Mouse (Mus musculus): ENCODE measurements around the gene Eva1b. TPM values are rescaled to one million over a fixed set of nuclear protein-coding genes. Genes with fewer than 3 reads are reported as not detected.

The Eva1b gene
- polyA plus RNA-seq, 1 experiment from 2014 or later = 36.0 TPM

- H3K9me3 ChIP-seq (ENCODE audit: control insufficient read depth, low read length) = no peaks in the 10 kb centered on the region
- H3K27ac ChIP-seq (ENCODE audit: low read depth, low read length) = no peak overlapping the region
- peaks cover 6% of the 10 kb centered on the region for H3K4me1 ChIP-seq (replicated peaks; ENCODE audit: control insufficient read depth, insufficient read depth, low read length)
- DNase-seq (ENCODE audit: low spot score) (no peak), ATAC-seq (ENCODE audit: low FRiP score) (no peak)
- no peak overlapping the region for H3K9ac ChIP-seq (ENCODE audit: low read depth, low read length)
- no peaks in the 10 kb centered on the region for H3K27me3 ChIP-seq (ENCODE audit: control insufficient read depth, insufficient read depth, low read length)
- no peak overlapping the region for H3K4me2 ChIP-seq (replicated peaks; ENCODE audit: low read depth, low read length)
- 78% methylated on average over 6 of the region's 6 CpGs for WGBS
- no peaks in the 10 kb centered on the region for H3K36me3 ChIP-seq (ENCODE audit: control insufficient read depth, insufficient read depth, low read length)
- no peak overlapping the region for H3K4me3 ChIP-seq (ENCODE audit: low read depth, low read length)
Measured at GRCm38 (mm10) chr4:126115871-126116521, 31.5 kb upstream of the Eva1b start.

- H3K9me3 ChIP-seq (ENCODE audit: control insufficient read depth, low read length) = no peaks in the 10 kb centered on the region
- no peaks in the 10 kb centered on the region for H3K27me3 ChIP-seq (ENCODE audit: control insufficient read depth, insufficient read depth, low read length)
- H3K27ac ChIP-seq (ENCODE audit: low read depth, low read length) = no peak overlapping the region
- no peak overlapping the region for H3K4me3 ChIP-seq (ENCODE audit: low read depth, low read length)
- H3K4me1 ChIP-seq (replicated peaks; ENCODE audit: control insufficient read depth, insufficient read depth, low read length) = 0 out of 2 replicates have a peak, but pooled peaks cover 2% of the 10 kb centered on the region
- no peak overlapping the region for H3K4me2 ChIP-seq (replicated peaks; ENCODE audit: low read depth, low read length)
- ATAC-seq (ENCODE audit: low FRiP score) (no peak), DNase-seq (ENCODE audit: low spot score) (no peak)
- H3K9ac ChIP-seq (ENCODE audit: low read depth, low read length) = no peak overlapping the region
- WGBS = 91% methylated on average over 8 of the region's 8 CpGs
- H3K36me3 ChIP-seq (ENCODE audit: control insufficient read depth, insufficient read depth, low read length) = no peaks in the 10 kb centered on the region
Measured at GRCm38 (mm10) chr4:126117116-126117515, 30.4 kb upstream of the Eva1b start.

GRCm38 (mm10) chr4:126118651-126119050, 28.9 kb upstream of the Eva1b start:
- Histone ChIP-seq H3K4me3 (ENCODE audit: low read depth, low read length) (no peak overlapping the region), H3K4me2 (replicated peaks; ENCODE audit: low read depth, low read length) (no peak overlapping the region), H3K9ac (ENCODE audit: low read depth, low read length) (no peak overlapping the region), H3K9me3 (ENCODE audit: control insufficient read depth, low read length) (no peaks in the 10 kb centered on the region), H3K4me1 (replicated peaks; ENCODE audit: control insufficient read depth, insufficient read depth, low read length) (0 out of 2 replicates have a peak, but pooled peaks cover 2% of the 10 kb centered on the region), H3K27me3 (ENCODE audit: control insufficient read depth, insufficient read depth, low read length) (no peaks in the 10 kb centered on the region), H3K36me3 (ENCODE audit: control insufficient read depth, insufficient read depth, low read length) (no peaks in the 10 kb centered on the region), H3K27ac (ENCODE audit: low read depth, low read length) (no peak overlapping the region)
- DNase-seq (ENCODE audit: low spot score) (no peak), ATAC-seq (ENCODE audit: low FRiP score) (no peak)
- WGBS = 85% methylated on average over 4 of the region's 4 CpGs

GRCm38 (mm10) chr4:126119051-126119450, 28.5 kb upstream of the Eva1b start:
- Histone ChIP-seq H3K4me3 (ENCODE audit: low read depth, low read length) (no peak overlapping the region), H3K36me3 (ENCODE audit: control insufficient read depth, insufficient read depth, low read length) (no peaks in the 10 kb centered on the region), H3K4me1 (replicated peaks; ENCODE audit: control insufficient read depth, insufficient read depth, low read length) (no peaks in the 10 kb centered on the region), H3K9me3 (ENCODE audit: control insufficient read depth, low read length) (no peaks in the 10 kb centered on the region), H3K4me2 (replicated peaks; ENCODE audit: low read depth, low read length) (no peak overlapping the region), H3K9ac (ENCODE audit: low read depth, low read length) (no peak overlapping the region), H3K27me3 (ENCODE audit: control insufficient read depth, insufficient read depth, low read length) (no peaks in the 10 kb centered on the region), H3K27ac (ENCODE audit: low read depth, low read length) (no peak overlapping the region)
- no peak for DNase-seq (ENCODE audit: low spot score)
- 74% methylated on average over 1 of the region's 1 CpGs for WGBS
- no peak for ATAC-seq (ENCODE audit: low FRiP score)

GRCm38 (mm10) chr4:126120052-126120451, 27.5 kb upstream of the Eva1b start:
- Histone ChIP-seq H3K4me1 (replicated peaks; ENCODE audit: control insufficient read depth, insufficient read depth, low read length) (no peaks in the 10 kb centered on the region), H3K4me3 (ENCODE audit: low read depth, low read length) (no peak overlapping the region), H3K27me3 (ENCODE audit: control insufficient read depth, insufficient read depth, low read length) (no peaks in the 10 kb centered on the region), H3K9me3 (ENCODE audit: control insufficient read depth, low read length) (no peaks in the 10 kb centered on the region), H3K36me3 (ENCODE audit: control insufficient read depth, insufficient read depth, low read length) (0 out of 2 replicates have a peak, but pooled peaks cover 2% of the 10 kb centered on the region), H3K27ac (ENCODE audit: low read depth, low read length) (no peak overlapping the region), H3K4me2 (replicated peaks; ENCODE audit: low read depth, low read length) (no peak overlapping the region), H3K9ac (ENCODE audit: low read depth, low read length) (no peak overlapping the region)
- no peak for DNase-seq (ENCODE audit: low spot score)
- ATAC-seq (ENCODE audit: low FRiP score) = no peak
- 87% methylated on average over 5 of the region's 5 CpGs for WGBS

GRCm38 (mm10) chr4:126120506-126120905, 27.0 kb upstream of the Eva1b start:
- Histone ChIP-seq H3K9me3 (ENCODE audit: control insufficient read depth, low read length) (no peaks in the 10 kb centered on the region), H3K4me3 (ENCODE audit: low read depth, low read length) (no peak overlapping the region), H3K36me3 (ENCODE audit: control insufficient read depth, insufficient read depth, low read length) (0 out of 2 replicates have a peak, but pooled peaks cover 2% of the 10 kb centered on the region), H3K27ac (ENCODE audit: low read depth, low read length) (no peak overlapping the region), H3K27me3 (ENCODE audit: control insufficient read depth, insufficient read depth, low read length) (no peaks in the 10 kb centered on the region), H3K9ac (ENCODE audit: low read depth, low read length) (no peak overlapping the region), H3K4me1 (replicated peaks; ENCODE audit: control insufficient read depth, insufficient read depth, low read length) (no peaks in the 10 kb centered on the region), H3K4me2 (replicated peaks; ENCODE audit: low read depth, low read length) (no peak overlapping the region)
- no peak for ATAC-seq (ENCODE audit: low FRiP score)
- 94% methylated on average over 2 of the region's 2 CpGs for WGBS
- DNase-seq (ENCODE audit: low spot score) = no peak

- DNase-seq (ENCODE audit: low spot score) (no peak), ATAC-seq (ENCODE audit: low FRiP score) (no peak)
- WGBS = 90% methylated on average over 10 of the region's 10 CpGs
- Histone ChIP-seq H3K9ac (ENCODE audit: low read depth, low read length) (no peak overlapping the region), H3K4me3 (ENCODE audit: low read depth, low read length) (no peak overlapping the region), H3K4me2 (replicated peaks; ENCODE audit: low read depth, low read length) (no peak overlapping the region), H3K27ac (ENCODE audit: low read depth, low read length) (no peak overlapping the region), H3K9me3 (ENCODE audit: control insufficient read depth, low read length) (no peaks in the 10 kb centered on the region), H3K27me3 (ENCODE audit: control insufficient read depth, insufficient read depth, low read length) (no peaks in the 10 kb centered on the region), H3K4me1 (replicated peaks; ENCODE audit: control insufficient read depth, insufficient read depth, low read length) (no peaks in the 10 kb centered on the region), H3K36me3 (ENCODE audit: control insufficient read depth, insufficient read depth, low read length) (0 out of 2 replicates have a peak, but pooled peaks cover 2% of the 10 kb centered on the region)
Measured at GRCm38 (mm10) chr4:126123309-126124040, 24.1 kb upstream of the Eva1b start.

- H3K27me3 ChIP-seq (ENCODE audit: control insufficient read depth, insufficient read depth, low read length) = no peaks in the 10 kb centered on the region
- H3K36me3 ChIP-seq (ENCODE audit: control insufficient read depth, insufficient read depth, low read length) = 0 out of 2 replicates have a peak, but pooled peaks cover 2% of the 10 kb centered on the region
- H3K9ac ChIP-seq (ENCODE audit: low read depth, low read length) = no peak overlapping the region
- no peak overlapping the region for H3K27ac ChIP-seq (ENCODE audit: low read depth, low read length)
- H3K9me3 ChIP-seq (ENCODE audit: control insufficient read depth, low read length) = no peaks in the 10 kb centered on the region
- no peak overlapping the region for H3K4me2 ChIP-seq (replicated peaks; ENCODE audit: low read depth, low read length)
- 72% methylated on average over 11 of the region's 11 CpGs for WGBS
- DNase-seq (ENCODE audit: low spot score) (no peak), ATAC-seq (ENCODE audit: low FRiP score) (no peak)
- H3K4me3 ChIP-seq (ENCODE audit: low read depth, low read length) = no peak overlapping the region
- peaks cover 4% of the 10 kb centered on the region for H3K4me1 ChIP-seq (replicated peaks; ENCODE audit: control insufficient read depth, insufficient read depth, low read length)
Measured at GRCm38 (mm10) chr4:126130502-126130901, 17.0 kb upstream of the Eva1b start.
